Mouse (Mus musculus) layer of hippocampus, adult 2 months (tissue): ENCODE data around the gene Zfp688. TPM values are rescaled to one million over a fixed set of nuclear protein-coding genes. Genes with fewer than 3 reads are reported as not detected.
"Not testable (repeated sequence)": the region's sequence is repeated elsewhere in the genome, so short reads cannot be mapped to it uniquely, and the experiment has no call there.

ENCODE experiments used
- DNase-seq, 2 experiments: peaks; one replicate each; pipeline ENCODE4 v3.0.0; 2022; ENCODE audit warnings: low spot score in 2 of 2
- H3K27ac ChIP-seq: fragments of 200-600 bp; 2 replicates; pipeline ENCODE4 v1.8.1; 2022
- H3K4me3 ChIP-seq: fragments of 200-600 bp; 2 replicates; pipeline ENCODE4 v1.8.1; 2022; ENCODE audit warnings: mild to moderate bottlenecking
- CTCF ChIP-seq: fragments of 200-600 bp; conservative IDR thresholded peaks from 2 replicates; pipeline ENCODE4 v1.8.1; 2022; ENCODE audit warnings: antibody characterized with exemption, mild to moderate bottlenecking, moderate library complexity
- total RNA-seq, 2 experiments: library from RNA; stranded (reverse); gene quantifications; 2 replicates each; pipeline ENCODE4 v1.2.3; 2021

Gene Zfp688
- total RNA-seq, 2 experiments from 2014 or later = 12.2 to 17.3 TPM

DNA sequence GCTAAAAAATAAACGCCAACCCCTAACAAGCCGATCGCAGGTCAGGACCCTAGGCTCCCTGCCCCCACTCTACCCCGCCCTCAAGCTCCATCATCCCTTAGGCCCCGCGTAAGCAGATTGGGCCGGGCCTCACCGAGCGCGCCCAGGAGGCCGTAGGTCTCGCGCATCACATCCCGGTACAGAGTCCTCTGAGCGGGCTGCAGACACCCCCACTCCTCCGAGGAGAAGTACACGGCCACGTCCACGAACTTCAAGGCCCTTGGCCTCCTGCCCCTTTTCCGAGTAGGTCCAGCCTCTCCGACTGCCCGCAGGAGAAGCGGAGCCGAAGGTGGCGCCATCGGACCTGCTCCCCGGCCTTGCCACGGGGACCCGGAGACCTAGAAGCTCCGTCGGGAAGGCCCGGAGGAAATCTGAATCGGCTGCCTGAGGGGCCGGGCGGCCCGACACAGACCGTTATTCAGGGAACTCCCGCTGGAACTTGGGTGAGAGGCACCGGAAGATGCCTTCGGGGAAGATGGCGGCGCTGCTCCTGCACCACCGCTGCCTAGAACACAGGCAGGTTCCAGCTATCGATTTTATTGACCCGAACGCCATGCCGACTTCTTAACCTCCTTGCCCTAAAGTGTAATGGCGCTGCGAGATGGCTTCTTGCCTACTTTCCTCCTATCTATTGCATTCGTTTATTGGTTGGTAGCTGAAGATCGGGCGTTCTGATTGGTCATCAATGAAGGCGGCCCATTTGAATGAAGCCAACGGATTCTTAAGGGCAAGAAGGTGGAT lies 26.8 kb upstream of the Zfp688 start, which contains the start of gene Zfp689:
Gene Zfp689, minus strand, starts transcription at position 638 of the 780 bp plus-strand sequence.
- Histone ChIP-seq H3K27ac (peak within 1 kb of the TSS; percentile 96), H3K4me3 (peak within 1 kb of the TSS; percentile 98)
- TF ChIP-seq CTCF = no peak
- DNase-seq = peak; percentile 91 to 96

DNA sequence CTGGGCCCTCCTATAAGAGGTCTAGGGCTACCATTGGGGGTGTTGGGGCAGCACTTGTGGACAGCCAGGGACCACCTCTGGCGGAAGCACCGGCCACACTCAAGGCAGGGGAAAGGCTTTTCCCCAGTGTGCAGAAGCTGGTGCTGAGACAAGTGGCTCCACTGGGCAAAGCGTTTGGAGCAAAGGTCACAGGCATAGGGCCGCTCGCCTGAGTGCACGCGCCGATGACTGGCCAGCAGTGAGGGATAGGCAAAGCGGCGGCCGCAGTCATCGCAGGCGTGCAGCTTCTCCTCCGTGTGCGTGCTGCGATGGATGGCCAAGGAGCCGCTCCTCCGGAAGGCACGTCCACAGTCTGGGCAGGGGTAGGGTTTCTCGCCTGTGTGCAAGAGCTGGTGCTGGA lies 22.1 kb upstream of the Zfp688 start:
- Histone ChIP-seq H3K27ac (no peak overlapping the region), H3K4me3 (no peak overlapping the region)
- DNase-seq = no peak
- no peak for TF ChIP-seq CTCF

- no peak overlapping the region for H3K27ac ChIP-seq
- no peak overlapping the region for H3K4me3 ChIP-seq
- DNase-seq = no peak
- TF ChIP-seq CTCF = peak; percentile 67
Measured at GRCm38 (mm10) chr7:127437724-127438123, 15.9 kb upstream of the Zfp688 start.

DNA sequence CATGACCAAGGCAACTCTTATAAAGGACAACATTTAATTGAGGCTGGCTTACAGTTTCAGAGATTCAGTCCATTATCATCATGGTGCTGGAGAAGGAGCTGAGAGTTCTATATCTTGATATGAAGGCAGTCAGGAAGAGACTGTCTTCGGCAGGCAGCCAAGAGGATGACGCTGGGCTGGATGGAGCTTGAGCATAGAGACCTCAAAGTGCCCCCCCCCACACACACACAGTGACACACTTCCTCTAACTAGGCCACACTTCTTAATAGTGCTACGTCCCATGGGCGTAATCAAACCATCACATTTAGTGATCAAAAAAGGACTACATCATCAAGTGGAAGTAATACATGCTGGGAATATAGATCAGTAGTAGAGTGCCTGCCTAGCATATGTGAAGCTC lies 13.3 kb upstream of the Zfp688 start:
- Histone ChIP-seq H3K4me3 (no peak overlapping the region), H3K27ac (no peak overlapping the region)
- no peak for TF ChIP-seq CTCF
- no peak for DNase-seq

DNA sequence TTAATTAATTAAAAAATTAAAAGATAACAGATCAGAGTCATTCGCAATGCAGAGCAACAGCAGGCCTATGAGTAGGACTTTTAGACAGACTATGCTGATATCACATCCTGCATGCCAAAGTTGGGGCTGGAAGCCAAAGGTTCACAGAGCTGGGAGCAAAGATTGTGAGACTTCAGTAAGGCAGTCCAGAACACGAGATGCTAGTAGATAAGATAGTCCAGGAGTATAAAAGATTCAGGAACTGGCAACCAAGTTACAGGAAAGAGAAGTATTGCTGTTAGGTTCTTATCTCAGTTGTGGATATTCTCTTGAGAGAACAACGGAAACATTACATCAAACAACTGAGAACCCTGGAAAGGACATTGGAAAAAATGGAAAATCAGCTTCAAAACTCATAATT lies 4.5 kb upstream of the Zfp688 start:
- no peak for TF ChIP-seq CTCF
- no peak for DNase-seq
- Histone ChIP-seq H3K27ac (no peak overlapping the region), H3K4me3 (no peak overlapping the region)

- no peak for TF ChIP-seq CTCF
- no peak overlapping the region for H3K4me3 ChIP-seq
- no peak overlapping the region for H3K27ac ChIP-seq
- DNase-seq = no peak
Measured at GRCm38 (mm10) chr7:127425911-127426310, 4.0 kb upstream of the Zfp688 start.

- H3K27ac ChIP-seq = no peak overlapping the region
- no peak for DNase-seq
- H3K4me3 ChIP-seq = no peak overlapping the region
- TF ChIP-seq CTCF = no peak
Measured at GRCm38 (mm10) chr7:127425291-127425690, 3.4 kb upstream of the Zfp688 start.

DNA sequence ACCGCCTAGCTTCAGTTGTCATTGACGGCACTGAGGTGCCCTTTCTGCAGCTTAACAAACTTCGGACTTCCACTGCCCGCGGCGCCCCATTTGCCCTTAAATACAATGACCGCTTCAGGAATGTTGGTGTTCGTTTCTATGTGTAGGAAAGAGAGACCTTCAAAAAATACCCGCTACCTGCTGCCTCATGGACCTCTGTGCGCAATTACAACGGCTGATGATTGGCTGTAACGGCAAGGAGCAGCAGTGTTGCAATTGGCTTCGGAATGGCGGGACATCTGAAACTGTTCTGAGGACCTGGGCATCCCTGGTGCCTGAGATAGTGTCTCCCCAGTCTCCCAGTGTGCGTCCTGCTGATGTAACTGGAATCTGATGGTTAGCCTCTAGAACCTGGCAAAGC lies 379 bp upstream of the Zfp688 start:
- TF ChIP-seq CTCF = no peak
- H3K27ac ChIP-seq = peak overlapping the region; percentile 95; the same call in 1 of the 2 replicates
- H3K4me3 ChIP-seq = peak overlapping the region; percentile 62
- peak; percentile 22 to 25 for DNase-seq

DNA sequence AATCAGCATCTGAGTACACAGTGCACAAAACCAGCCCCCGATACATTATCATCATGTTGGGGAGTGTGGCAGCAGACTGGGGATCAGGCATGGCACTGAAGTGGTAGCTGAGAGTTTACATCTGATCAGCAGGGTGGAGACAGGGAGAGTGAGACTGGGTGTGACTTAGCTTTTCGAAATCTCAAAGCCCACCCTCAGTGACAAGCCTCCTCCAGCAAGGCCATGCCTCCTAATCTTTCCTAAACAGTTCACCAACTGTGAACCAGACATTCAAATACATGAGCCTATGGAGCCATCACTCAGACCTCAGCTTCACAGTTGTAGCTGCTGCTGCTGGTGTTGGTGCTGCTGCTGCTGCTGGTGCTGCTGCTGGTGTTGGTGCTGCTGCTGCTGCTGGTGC lies 10.4 kb downstream of the Zfp688 start:
- Histone ChIP-seq H3K27ac (no peak overlapping the region), H3K4me3 (no peak overlapping the region)
- TF ChIP-seq CTCF = no peak
- no peak for DNase-seq

DNA sequence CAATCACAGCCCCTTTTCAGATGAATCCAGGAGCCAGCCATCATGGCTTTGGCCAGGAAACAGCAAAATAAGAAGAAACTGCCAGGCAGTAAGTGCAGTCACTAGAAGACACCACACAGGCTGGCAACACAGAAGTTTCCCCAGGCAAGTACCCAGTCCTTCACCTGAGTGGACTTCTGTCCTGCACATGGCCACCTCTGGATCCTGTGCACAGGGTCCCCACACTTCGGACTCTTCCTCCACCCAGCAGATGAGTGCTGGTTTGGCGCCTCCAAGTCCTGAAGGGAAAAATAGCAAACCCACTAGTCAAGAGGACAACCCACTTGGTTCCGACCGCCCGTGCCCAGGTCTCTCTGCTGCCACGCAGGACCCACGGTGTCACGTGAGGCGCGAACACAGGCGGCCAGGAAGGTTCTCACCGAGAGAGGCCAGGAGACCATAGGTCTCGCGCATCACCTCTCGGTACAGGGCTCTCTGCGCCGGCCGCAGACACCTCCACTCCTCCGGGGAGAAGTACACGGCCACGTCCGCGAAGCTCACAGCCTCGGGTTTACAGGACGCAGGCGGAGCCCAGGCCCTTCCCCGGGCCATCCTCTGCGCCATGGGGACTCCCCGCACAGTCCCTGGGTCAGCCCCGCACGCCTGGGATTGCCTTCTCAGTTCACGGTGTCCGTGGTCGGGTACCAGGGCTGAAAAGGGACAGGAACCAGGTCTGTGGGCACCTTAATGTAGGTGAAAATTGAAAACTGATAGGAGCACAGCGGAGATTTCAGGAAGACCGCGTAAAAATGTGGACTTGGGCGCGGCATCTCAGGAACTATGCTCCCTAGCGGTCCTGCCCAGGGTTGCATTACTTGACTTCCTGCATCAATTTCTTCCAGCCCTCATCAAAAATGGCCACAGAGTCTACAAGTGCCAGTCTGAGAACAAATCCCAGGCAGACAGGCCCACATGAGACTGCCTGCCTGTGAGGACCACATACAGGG lies 15.6 kb downstream of the Zfp688 start, which contains the start of gene Zfp764:
Gene Zfp764, minus strand, starts transcription at position 821 of the 986 bp plus-strand sequence.
- peak; percentile 78 to 82 for DNase-seq
- TF ChIP-seq CTCF = peak; percentile 87
- peak within 1 kb of the TSS; percentile 84 for H3K4me3 ChIP-seq
- H3K27ac ChIP-seq = peak within 1 kb of the TSS; percentile 89

DNA sequence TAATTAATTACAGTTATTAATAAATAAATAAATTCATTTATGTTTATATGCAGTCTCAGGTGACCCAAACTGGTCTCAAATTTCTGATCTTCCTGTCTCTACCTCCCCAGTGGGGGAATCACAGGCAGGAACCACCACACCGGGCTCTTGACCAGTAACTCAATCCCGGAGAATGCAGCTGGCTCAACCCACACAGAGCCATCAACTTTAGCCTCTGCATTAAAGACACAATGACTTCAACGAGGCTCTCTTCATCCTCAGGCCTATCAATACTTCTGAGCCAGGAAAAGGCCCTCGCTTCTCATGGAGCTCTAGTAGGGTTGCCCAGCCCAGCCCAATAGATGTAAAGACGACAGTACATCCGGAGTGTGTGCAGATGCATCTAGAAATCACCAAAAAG lies 17.8 kb downstream of the Zfp688 start:
- H3K4me3 ChIP-seq, DNase-seq, H3K27ac ChIP-seq: not testable (repeated sequence)

- Histone ChIP-seq H3K4me3 (no peak overlapping the region), H3K27ac (no peak overlapping the region)
- no peak for DNase-seq
- TF ChIP-seq CTCF = peak; percentile 39
Measured at GRCm38 (mm10) chr7:127402980-127403379, 18.9 kb downstream of the Zfp688 start.

DNA sequence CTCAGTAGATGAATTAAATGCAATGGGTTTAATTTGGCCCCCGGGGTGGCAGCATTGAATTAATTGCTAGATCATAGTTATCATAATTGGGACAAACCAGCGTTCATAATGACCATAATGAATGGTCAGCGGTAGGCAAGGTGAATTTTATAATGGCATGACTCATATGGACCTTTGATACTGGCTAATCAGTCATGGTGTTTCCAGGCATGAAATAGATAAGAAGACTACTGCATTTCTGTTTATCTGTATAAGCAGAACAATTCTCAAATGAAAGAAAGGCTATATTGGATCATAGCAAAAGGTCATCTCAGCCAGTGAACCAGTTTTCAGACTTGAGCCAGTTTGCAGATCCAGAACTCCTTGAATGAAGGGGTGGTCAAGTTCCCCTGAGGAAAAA lies 21.5 kb downstream of the Zfp688 start:
- DNase-seq = no peak
- Histone ChIP-seq H3K27ac (no peak overlapping the region), H3K4me3 (no peak overlapping the region)
- TF ChIP-seq CTCF = no peak
